Mouse (Mus musculus) liver, embryonic 14.5 days (tissue): ENCODE data around the gene Prdx5. TPM values are rescaled to one million over a fixed set of nuclear protein-coding genes. Genes with fewer than 3 reads are reported as not detected.
A peak's percentile ranks its signal among the peaks of the same experiment; 100 is the strongest.

ENCODE experiments used
- ATAC-seq: fragments of 200-750 bp; cut with Nextera tagmentation; 2 replicates; pipeline ENCODE4 v1.8.0; 2017; ENCODE audit warnings: moderate number of reproducible peaks, mild to moderate bottlenecking, moderate library complexity; ENCODE audit not compliant: insufficient read depth
- DNase-seq, 3 experiments: peaks; one replicate each; pipeline ENCODE4 v3.0.0-alpha.2; 2012 to 2013; ENCODE audit warnings: low read depth in 3 of 3, low spot score in 3 of 3
- H3K27ac ChIP-seq: fragments of 300-500 bp; sonication (generic); 2 replicates; pipeline ENCODE4 v1.5.1; 2014; ENCODE audit warnings: moderate library complexity, mild to moderate bottlenecking, control low read depth, inconsistent platforms
- H3K27me3 ChIP-seq: fragments of 300-500 bp; sonication (generic); 2 replicates; pipeline ENCODE4 v1.6.1; 2014; ENCODE audit warnings: mild to moderate bottlenecking, low read length, moderate library complexity; ENCODE audit not compliant: control insufficient read depth, insufficient read depth
- H3K36me3 ChIP-seq: fragments of 300-500 bp; sonication (generic); replicated peaks from 2 replicates; pipeline ENCODE4 v1.6.1; 2014; ENCODE audit warnings: low read depth; ENCODE audit not compliant: control insufficient read depth, insufficient read depth
- H3K4me1 ChIP-seq, 2 experiments: fragments of 200-500 bp in 1 of 2; fragments of 300-500 bp in 1 of 2; sonication (generic) in 1 of 2; replicated peaks; 2 replicates each; pipeline ENCODE4 v1.6.1; 2012 to 2014; ENCODE audit warnings: antibody characterized with exemption in 1 of 2, inconsistent platforms in 1 of 2, low read length in 1 of 2; ENCODE audit not compliant: control insufficient read depth in 2 of 2, insufficient read depth in 2 of 2
- H3K4me2 ChIP-seq: fragments of 300-500 bp; sonication (generic); 2 replicates; pipeline ENCODE4 v1.6.1; 2014; ENCODE audit warnings: low read depth, mild to moderate bottlenecking, control low read depth, moderate library complexity
- H3K4me3 ChIP-seq, 2 experiments: fragments of 200-500 bp in 1 of 2; fragments of 300-500 bp in 1 of 2; sonication (generic) in 1 of 2; 2 replicates each; pipeline ENCODE4 v1.5.1; 2012 to 2014; ENCODE audit warnings: low read depth in 2 of 2, low read length in 2 of 2, mild to moderate bottlenecking in 2 of 2, control low read depth in 1 of 2, inconsistent platforms in 1 of 2, moderate library complexity in 1 of 2; ENCODE audit not compliant: insufficient read depth in 1 of 2
- H3K9ac ChIP-seq: fragments of 300-500 bp; sonication (generic); replicated peaks from 2 replicates; pipeline ENCODE4 v1.6.1; 2014; ENCODE audit warnings: mild to moderate bottlenecking, control low read depth, moderate library complexity
- H3K9me3 ChIP-seq: fragments of 300-500 bp; sonication (generic); 2 replicates; pipeline ENCODE4 v1.6.1; 2016; ENCODE audit warnings: low read length, mixed read lengths; ENCODE audit not compliant: control insufficient read depth
- CTCF ChIP-seq: IDR thresholded peaks from 2 replicates; pipeline ENCODE4 v1.5.1; 2016; ENCODE audit warnings: antibody characterized with exemption, low read depth, control low read depth
- EP300 ChIP-seq: IDR thresholded peaks from 2 replicates; pipeline ENCODE4 v1.6.1; 2016; ENCODE audit warnings: antibody characterized with exemption, low read depth
- WGBS: fragments of 180-500 bp; shearing (Covaris S2); extraction: QIAGEN DNeasy Blood & Tissue Kit; methylation state at CpG from one replicate; pipeline ENCODE4 v1.1.7; 2014; ENCODE audit not compliant: insufficient replicate concordance; 5-methylcytosine and 5-hydroxymethylcytosine counted together
- polyA plus RNA-seq, 2 experiments: library from polyadenylated mRNA; depleted of rRNA in 1 of 2; stranded (reverse) in 1 of 2; unstranded in 1 of 2; fragments of >200 nt; fragmentation: Nextera tagmentation in 1 of 2; extraction: Ambion mirVana in 1 of 2; gene quantifications; 2 replicates each; pipeline versions ENCODE4 v1.2.1 to v1.2.3; 2012 to 2014

Gene Prdx5
- polyA plus RNA-seq, 2 experiments, result 54.9 to 87.2 TPM

DNA sequence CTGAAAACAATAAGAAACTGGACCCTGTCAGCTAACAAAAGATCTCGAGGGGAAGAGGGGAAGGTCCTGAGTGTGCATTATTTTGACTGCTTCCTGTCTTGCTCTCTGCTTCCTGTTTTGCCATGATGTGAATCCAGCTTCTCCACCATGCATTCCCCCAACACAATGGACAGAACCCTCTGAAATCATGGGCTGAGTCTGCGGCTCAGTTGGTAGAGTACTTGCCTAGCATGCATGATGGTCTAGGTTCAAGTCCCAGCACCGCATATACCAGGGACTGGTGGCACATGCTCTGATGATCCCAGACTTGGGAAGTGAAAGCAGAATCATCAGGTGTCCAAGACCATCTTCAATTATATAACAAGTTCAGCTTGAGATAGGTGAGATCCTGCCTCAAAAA lies 37.2 kb downstream of the Prdx5 start:
- H3K27ac ChIP-seq, result no peak overlapping the region
- DNase-seq, result no peak

DNA sequence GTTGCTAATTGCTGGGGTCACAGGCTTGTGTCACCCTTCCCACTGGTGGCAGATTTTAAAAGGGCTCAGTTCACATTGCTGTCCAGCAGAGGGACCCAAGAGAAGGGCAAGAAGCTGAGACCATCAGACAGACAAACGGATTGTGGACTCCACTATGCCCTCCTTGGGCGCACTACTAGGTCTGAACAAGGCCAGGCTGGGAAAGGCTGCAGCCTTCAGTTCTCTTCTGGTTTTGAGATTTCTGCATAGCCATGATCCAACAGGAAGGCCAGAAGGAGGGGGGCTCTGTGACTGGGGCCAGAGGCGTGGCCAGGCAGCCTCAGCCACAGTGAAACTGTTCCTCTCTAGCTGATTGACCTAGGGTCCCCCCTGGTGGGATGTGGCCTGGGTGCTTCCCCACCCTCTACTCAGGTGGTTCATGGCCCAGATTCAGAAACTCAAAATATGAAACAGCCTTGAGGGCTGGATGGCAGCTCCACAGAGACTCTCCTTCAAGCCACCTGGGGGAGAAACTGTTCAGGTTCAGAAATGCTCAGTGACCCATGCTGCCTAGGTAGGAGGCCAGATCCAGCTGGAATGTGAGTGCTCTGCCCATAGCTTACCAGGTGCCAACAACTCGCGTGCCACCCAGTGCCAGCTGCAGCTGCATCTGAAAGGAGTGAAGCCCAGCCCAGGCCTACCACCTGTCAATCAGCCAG lies 38.2 kb downstream of the Prdx5 start:
- no peaks in the 10 kb centered on the region for H3K9me3 ChIP-seq
- peak in 2 of 3 experiments; percentile 41 to 42 for DNase-seq
- no peak overlapping the region for H3K27ac ChIP-seq
- ATAC-seq, result 0 out of 2 replicates have a peak, but pooled peaks have one; percentile 23
- H3K36me3 ChIP-seq, result no peaks in the 10 kb centered on the region
- H3K4me3 ChIP-seq, result no peak overlapping the region
- H3K9ac ChIP-seq, result no peak overlapping the region
- H3K4me1 ChIP-seq, result peaks cover 2 to 11% of the 10 kb centered on the region in 2 experiments; a peak in 2 of 4 replicates
- H3K27me3 ChIP-seq, result no peaks in the 10 kb centered on the region
- WGBS, result 40% methylated on average over 5 of the region's 5 CpGs
- TF ChIP-seq CTCF (peak; percentile 81), EP300 (no peak)
- peak overlapping the region; percentile 8; the same call in 1 of the 2 replicates for H3K4me2 ChIP-seq

More for the DNA sequence above, 37.2 kb downstream of the Prdx5 start:
- no peak for ATAC-seq
- H3K4me2 ChIP-seq, result no peak overlapping the region
- H3K4me1 ChIP-seq, result peaks cover 2 to 11% of the 10 kb centered on the region in 2 experiments; a peak in 2 of 4 replicates
- TF ChIP-seq EP300 (no peak), CTCF (no peak)
- no peaks in the 10 kb centered on the region for H3K9me3 ChIP-seq
- no peaks in the 10 kb centered on the region for H3K27me3 ChIP-seq
- H3K36me3 ChIP-seq, result no peaks in the 10 kb centered on the region
- no peak overlapping the region for H3K9ac ChIP-seq
- 53% methylated on average over 3 of the region's 3 CpGs for WGBS
- no peak overlapping the region for H3K4me3 ChIP-seq

DNA sequence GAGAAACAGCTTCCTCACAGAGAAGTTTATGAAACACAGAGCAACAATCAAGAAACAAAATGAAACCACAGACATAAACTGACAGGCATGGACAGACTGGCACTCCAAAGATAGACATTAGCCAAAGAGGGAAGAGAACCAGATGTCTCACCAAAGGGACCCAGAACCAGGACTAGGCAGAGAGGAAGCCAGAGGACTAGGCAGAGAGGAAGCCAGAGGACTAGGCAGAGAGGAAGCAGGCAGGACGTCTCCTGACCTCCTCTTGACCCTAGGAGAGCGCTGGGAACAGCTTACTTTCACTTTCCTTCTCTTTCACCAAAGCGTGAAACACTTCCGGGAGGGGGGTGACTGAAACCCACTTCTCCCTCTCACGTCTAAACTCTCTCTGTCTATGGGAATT lies 40.6 kb downstream of the Prdx5 start:
- Histone ChIP-seq H3K9me3 (no peaks in the 10 kb centered on the region), H3K9ac (peak overlapping the region; percentile 18), H3K27me3 (no peaks in the 10 kb centered on the region), H3K4me2 (peak overlapping the region; percentile 50), H3K4me1 (peaks cover 2 to 11% of the 10 kb centered on the region in 2 experiments; a peak in 2 of 4 replicates), H3K27ac (no peak overlapping the region), H3K36me3 (no peaks in the 10 kb centered on the region), H3K4me3 (peak overlapping the region; percentile 32 to 87)
- peak; percentile 56 for ATAC-seq
- WGBS, result 1% methylated on average over 5 of the region's 5 CpGs
- DNase-seq, result peak; percentile 44 to 47 (median 45)
- no peak for TF ChIP-seq EP300
- TF ChIP-seq CTCF, result no peak

DNA sequence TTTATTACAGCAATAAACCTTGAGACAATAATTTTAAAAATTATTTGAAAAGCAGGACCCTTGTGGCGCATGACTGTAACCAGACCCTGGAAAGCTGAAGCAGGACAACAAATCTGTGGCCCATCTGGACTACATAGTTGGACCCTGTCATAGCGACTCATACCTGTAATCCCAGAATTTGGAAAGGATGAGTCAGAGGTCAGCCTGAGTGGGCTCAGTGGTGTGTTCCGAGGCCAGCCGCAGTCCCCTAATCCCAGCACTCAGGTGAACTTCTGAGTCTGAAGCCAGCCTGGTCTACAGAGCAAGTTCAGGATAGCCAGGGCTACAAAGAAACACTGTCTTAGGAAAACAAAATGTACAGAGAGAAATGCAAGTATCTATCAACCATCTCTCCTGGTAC lies 48.5 kb downstream of the Prdx5 start:
- Histone ChIP-seq H3K4me3 (no peak overlapping the region), H3K9me3 (no peaks in the 10 kb centered on the region), H3K36me3 (no peaks in the 10 kb centered on the region), H3K27ac (no peak overlapping the region), H3K9ac (no peak overlapping the region), H3K4me2 (no peak overlapping the region), H3K4me1 (no peaks in the 10 kb centered on the region; a peak in 1 of 4 replicates), H3K27me3 (no peaks in the 10 kb centered on the region)
- DNase-seq (no peak), ATAC-seq (no peak)
- 82% methylated on average over 4 of the region's 4 CpGs for WGBS
- TF ChIP-seq EP300, result no peak
- TF ChIP-seq CTCF, result no peak

DNA sequence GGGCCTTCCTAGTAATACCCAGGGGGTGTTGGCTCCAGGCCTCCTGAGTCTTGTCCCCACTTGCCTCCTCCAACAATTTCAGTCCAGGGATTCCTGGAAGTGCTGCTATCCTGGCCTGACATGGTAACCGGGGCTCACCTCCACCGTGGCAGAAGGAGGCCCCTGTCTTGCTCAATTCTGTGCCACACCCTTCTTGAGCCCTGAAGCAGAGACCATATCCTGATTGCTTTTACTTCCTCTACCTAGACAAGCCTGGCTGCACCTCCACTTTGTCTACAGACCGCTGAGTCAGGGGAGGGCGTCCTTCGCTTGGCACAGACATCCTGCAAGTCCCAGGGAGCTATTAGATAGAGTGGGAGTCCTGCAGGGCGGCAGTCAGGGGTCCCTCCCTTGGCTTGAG lies 49.2 kb downstream of the Prdx5 start:
- no peaks in the 10 kb centered on the region for H3K9me3 ChIP-seq
- 37% methylated on average over 6 of the region's 6 CpGs for WGBS
- ATAC-seq, result no peak
- H3K4me3 ChIP-seq, result no peak overlapping the region
- H3K9ac ChIP-seq, result no peak overlapping the region
- H3K27me3 ChIP-seq, result no peaks in the 10 kb centered on the region
- no peaks in the 10 kb centered on the region for H3K36me3 ChIP-seq
- H3K27ac ChIP-seq, result no peak overlapping the region
- TF ChIP-seq CTCF, result no peak
- TF ChIP-seq EP300, result no peak
- no peak overlapping the region for H3K4me2 ChIP-seq
- DNase-seq, result no peak
- H3K4me1 ChIP-seq, result peaks cover 0 to 5% of the 10 kb centered on the region in 2 experiments; a peak in 1 of 4 replicates
